Mouse (Mus musculus) ES-E14 (cell line): ENCODE measurements around the gene Zfyve16.

Source experiments
- CHD2 ChIP-seq: IDR thresholded peaks from 2 replicates; pipeline ENCODE4 v1.6.1; 2014; ENCODE audit warnings: mild to moderate bottlenecking, low read depth, low read length, inconsistent platforms
- HCFC1 ChIP-seq: IDR thresholded peaks from 2 replicates; pipeline ENCODE4 v1.6.1; 2012; ENCODE audit warnings: low read length, inconsistent platforms, borderline replicate concordance; ENCODE audit not compliant: insufficient read depth
- MAFK ChIP-seq: IDR thresholded peaks from 2 replicates; pipeline ENCODE4 v1.6.1; 2014; ENCODE audit warnings: mild to moderate bottlenecking, low read depth, low read length, inconsistent platforms; ENCODE audit not compliant: insufficient read depth
- ZC3H11A ChIP-seq: IDR thresholded peaks from 2 replicates; pipeline ENCODE4 v1.6.1; 2012; ENCODE audit warnings: low read depth, mild to moderate bottlenecking, inconsistent platforms, low read length, borderline replicate concordance
- ZNF384 ChIP-seq: IDR thresholded peaks from 2 replicates; pipeline ENCODE4 v1.6.1; 2012; ENCODE audit warnings: low read depth, low read length, inconsistent platforms

GRCm38 (mm10) chr13:92539126-92539525, 8.5 kb upstream of the Zfyve16 start:
- no peak for TF ChIP-seq MAFK
- TF ChIP-seq ZNF384, result no peak
- TF ChIP-seq ZC3H11A, result no peak
- no peak for TF ChIP-seq CHD2
- no peak for TF ChIP-seq HCFC1
